Mouse (Mus musculus) CD4-positive naive resting alpha-beta T cell, adult 76 days (primary cell): Measurements from ENCODE around the gene Wipi1. TPM values are rescaled to one million over a fixed set of nuclear protein-coding genes. Genes with fewer than 3 reads are reported as not detected.

Experiments
- total RNA-seq: library from RNA; stranded (reverse); gene quantifications from one replicate; pipeline ENCODE4 v1.2.4, GENCODE M21; 2023

Wipi1 gene
- total RNA-seq = 1.3 TPM

GRCm38 (mm10) chr11:109611303-109612149, at the start of gene Wipi1:
Wipi1 (minus strand) TSS chr11:109611967.

DNA sequence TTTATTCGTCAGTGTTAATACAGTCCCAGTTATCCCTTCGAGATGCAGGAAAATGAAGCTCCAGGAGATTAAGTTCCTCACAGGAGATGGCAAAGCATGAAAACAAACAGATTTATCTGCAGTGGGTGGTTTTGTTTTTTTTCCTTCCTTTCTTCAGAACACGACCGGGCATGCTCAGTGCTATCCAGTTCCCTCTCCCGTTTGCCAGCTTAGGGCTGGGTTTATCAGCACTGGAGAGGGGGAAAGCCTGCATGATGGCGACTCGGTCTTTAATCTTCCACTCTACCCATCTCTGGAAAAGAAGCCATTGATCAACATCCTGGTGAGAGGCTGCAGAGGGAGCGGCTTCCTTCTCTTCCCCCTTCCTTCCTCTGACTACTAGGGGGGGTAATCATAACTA, 37.4 kb upstream of the Wipi1 start, which contains the start of gene Prkar1a:
Gene Prkar1a, plus strand, starts transcription at position 200 of the 400 bp plus-strand sequence.

Other genes with a start within 250 kb of the Wipi1 start
- 193 TPM for gene Gna13, start 249.1 kb downstream of the Wipi1 start, total RNA-seq
- 1.5 TPM for gene 9930022D16Rik, start 198.1 kb downstream of the Wipi1 start, total RNA-seq
- gene Amz2, start 186.0 kb downstream of the Wipi1 start, total RNA-seq = 48.5 TPM
- gene Arsg, start 138.6 kb downstream of the Wipi1 start, total RNA-seq = 3.9 TPM
- 32.4 TPM for gene Slc16a6, start 138.4 kb downstream of the Wipi1 start, total RNA-seq
- gene Prkar1a, start 37.4 kb upstream of the Wipi1 start, total RNA-seq = 346 TPM
- gene Fam20a, start 110.3 kb upstream of the Wipi1 start, total RNA-seq = not detected
- not detected for gene 1700012B07Rik, start 216.1 kb upstream of the Wipi1 start, total RNA-seq